Mouse (Mus musculus) CD4-positive, CD25-positive, alpha-beta regulatory T cell, adult 2 months (primary cell): Measurements from ENCODE around the gene Cand1.

Source experiments
- DNase-seq: peaks from one replicate; pipeline ENCODE4 v3.0.0-alpha.2; 2012; ENCODE audit warnings: low read depth, low spot score

Cand1 gene

DNA sequence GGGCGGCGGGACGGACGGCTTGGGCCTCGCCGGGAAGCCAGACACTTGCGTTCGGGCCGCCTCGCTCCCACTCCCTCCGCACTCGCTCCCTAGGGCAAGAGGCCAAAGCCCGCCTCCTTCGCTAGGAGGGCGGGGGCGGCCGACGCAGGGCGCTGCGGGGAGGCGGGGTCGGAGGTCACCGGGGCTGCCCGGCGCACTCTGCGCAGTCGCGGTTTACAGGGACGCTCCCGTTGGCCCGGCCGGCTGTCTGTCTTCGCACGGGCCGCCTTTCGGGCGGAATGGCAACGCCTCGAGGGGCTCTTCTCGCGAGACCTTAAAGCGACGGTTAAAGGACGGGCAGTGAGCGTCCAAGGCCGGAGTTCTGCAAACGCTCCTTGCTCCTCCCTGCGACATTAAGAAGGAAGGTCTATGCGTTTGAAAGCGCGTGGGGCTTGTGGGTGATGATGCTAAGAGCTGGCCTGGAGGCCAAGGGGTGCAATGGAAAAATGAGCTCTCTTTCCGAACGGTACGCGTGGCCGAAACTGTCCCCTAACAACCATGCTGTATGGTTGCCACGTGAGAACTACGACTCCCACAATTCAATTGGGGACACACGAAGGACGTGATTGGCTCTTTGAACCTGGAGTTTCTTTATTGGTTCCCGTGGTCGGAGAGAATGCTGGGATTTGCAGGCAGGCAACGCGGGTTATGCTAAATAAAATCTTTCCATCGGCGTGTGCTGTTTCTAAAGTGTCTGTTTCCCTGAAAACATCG lies at the start of gene Cand1:
Gene Cand1, minus strand, starts transcription at position 87 of the 753 bp plus-strand sequence.
- DNase-seq, result peak; percentile 99

- DNase-seq, result no peak
Measured at GRCm38 (mm10) chr10:119278871-119279270, 39.0 kb upstream of the Cand1 start.

DNA sequence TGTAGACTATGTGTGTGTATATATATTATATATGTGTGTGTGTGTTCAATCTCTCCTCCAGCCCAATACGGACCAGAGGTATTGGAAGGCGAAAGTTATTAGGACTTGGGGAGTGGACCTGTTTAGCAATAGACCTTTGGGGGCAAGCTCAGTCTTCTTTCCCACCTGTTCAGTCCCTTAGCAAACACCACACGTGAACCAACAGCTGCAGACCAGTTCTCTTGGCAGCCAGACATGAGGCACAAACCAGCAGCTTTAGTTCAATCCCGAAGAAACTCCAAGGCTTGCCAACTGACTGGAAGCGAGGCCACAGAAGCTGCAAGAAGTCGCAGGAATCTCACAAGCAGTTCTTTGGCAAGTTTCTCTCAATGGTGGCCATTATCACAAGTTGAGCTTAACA lies 34.5 kb upstream of the Cand1 start:
- DNase-seq, result no peak

GRCm38 (mm10) chr10:119272536-119272935 lies 32.7 kb upstream of the Cand1 start:
- DNase-seq, result no peak

DNA sequence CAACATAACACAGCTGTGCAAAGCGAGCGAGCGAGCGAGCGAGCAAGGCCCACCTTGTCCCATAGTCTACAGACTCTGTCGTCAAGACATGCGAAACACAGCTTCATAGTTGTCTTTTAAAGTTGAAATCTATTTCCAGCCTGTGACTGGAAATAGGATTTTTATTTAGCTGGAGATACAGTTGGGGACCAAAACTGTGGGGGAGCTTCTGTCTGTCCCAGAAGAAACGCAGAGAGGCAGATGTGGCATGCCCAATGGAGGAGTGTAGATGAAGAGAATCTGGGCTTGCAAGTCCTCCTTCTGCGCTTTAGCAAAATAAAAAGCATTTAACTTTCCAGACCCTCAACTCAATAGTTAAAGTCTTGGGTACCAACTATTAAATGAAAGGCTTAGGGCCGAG lies 32.1 kb upstream of the Cand1 start:
- no peak for DNase-seq

DNA sequence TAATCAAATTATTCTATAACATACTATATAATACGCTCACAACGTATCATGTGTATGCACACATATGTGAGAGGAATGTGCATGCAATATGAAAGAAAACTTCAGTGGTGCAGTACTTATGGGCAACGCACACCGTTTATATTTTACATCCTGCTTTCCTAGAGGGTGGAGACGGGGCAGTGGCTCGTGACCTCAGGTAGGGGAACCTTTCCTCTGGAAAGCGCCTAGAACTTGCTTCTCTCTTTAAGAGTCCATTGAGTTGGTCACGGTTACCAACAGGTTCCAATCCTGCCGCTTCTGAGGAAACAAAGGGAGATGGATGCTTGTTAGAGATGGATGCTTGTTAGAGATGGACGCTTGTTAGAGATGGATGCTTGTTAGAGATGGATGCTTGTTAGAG lies 31.2 kb upstream of the Cand1 start:
- DNase-seq, result no peak

DNA sequence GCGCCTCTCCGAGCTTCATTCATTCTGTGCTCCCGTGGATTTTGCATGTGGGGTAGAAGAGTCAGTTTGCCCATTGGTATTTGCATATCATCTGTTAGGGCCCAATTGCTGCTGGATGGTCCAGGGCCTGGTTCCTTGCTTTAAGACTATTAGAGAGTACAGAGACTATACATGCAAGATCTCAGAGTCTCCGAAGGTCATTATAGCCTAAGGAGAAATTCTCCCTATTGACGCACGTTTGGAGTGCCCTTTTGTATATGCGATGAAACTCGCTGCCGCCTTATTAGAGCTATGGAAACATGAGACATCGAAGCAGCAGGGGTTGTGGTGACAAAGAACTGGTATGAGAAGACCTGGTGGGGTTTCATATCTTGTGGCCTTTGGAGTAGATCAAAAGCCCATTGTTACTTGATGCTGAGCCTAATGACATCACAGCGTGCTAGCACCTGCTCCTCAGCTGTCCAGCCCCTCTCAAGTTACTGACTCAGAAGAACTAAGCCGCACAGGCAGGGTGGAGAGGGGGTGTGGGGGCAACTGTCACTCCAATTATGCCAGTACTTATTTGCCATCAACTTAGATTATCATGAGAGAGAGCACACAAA lies 30.6 kb upstream of the Cand1 start:
- DNase-seq, result no peak

GRCm38 (mm10) chr10:119264761-119265160 lies 24.9 kb upstream of the Cand1 start:
- DNase-seq, result no peak

GRCm38 (mm10) chr10:119262821-119263220 lies 23.0 kb upstream of the Cand1 start:
- no peak for DNase-seq

DNA sequence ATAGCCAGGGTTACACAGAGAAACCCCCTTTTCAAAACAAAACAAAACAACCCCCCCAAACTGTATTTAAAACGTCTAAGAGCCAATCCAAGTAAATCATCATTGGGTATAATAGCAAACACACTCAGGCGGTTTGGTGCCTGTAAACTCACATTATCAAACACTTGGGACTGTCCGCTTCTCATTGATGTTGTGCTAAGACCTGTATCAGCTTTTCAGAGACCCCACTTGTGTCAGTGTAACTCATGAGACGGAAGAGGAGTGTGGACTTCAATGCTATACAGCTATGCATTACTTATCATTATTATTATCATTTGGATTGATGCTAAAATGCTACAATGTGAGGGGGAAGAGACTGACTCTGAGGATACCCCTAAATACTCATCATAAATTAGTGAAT lies 18.0 kb upstream of the Cand1 start:
- DNase-seq, result no peak

DNA sequence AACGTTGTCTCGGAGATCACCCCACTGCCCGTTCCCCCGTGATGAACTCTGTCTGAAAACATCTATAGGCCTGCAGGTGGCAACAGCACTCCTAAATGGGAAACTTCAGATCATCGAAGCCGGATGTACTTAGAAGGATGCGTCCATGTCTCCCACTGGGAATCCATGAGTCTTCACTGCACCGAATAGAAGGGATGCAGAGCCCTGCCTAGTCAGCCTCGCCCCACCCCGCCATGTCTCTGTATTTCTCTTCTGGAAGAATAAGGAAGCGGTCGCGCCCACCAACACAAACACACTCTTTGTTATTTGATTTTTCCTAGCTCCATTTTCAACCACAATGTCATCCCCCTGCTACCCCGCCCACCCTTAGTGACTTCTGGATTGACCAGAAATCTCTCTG lies 4.3 kb upstream of the Cand1 start:
- DNase-seq, result no peak

DNA sequence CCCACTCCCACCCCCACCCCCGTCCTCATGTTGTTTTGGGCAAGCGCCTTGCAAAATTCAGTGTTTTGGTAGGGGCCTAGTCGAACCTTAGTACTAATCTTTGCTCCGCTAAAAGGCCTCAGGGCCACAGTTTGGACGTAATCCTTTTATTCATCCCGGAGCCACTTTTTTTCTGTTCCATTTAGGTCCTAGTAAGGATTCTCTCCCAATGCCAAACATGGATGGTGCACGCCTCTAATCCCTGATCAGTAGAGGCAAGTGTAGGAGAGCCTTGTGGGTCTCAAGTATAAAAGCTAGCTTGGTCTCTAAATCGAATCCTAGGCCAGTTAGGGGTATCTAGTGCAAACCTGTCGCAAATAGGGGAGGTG lies 851 bp upstream of the Cand1 start:
- no peak for DNase-seq

GRCm38 (mm10) chr10:119239633-119239968 lies 254 bp downstream of the Cand1 start:
- no peak for DNase-seq

- peak; percentile 44 for DNase-seq
Measured at GRCm38 (mm10) chr10:119238985-119239631, 747 bp downstream of the Cand1 start.

DNA sequence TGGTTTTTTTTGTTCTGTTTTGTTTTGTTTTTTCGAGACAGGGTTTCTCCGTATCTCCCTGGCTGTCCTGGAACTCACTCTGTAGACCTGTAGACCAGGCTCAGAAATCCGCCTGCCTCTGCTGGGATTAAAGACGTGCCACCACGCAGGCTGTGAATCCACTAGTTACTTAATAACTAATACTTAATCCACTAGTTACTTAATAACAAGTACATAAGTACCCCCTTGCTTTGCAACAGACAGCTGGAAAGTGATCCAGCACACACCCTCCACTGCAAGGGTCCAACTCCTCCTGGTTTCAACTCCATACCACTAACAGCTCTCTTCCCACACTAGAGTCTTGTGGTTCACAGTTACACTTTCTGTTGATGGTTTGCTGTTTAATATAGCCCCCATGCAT lies 8.3 kb downstream of the Cand1 start:
- DNase-seq, result no peak

DNA sequence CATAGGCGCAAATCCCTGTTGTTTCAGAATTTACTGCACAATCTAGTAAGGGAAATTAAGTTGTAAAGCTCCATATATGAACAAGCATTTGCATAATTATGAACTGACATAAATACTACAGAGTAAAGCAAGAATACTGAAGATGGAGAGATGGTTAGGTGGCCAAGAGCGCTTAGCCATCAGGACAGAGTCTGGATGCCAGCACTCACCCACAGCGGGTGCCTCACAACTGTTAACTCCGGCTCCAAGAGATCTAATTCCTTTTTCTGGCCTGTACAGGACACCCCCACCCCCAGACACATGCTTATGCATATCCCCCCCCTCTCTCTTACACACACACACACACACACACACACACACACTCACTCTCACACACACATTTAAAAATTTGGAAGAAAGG lies 9.2 kb downstream of the Cand1 start:
- DNase-seq, result no peak

DNA sequence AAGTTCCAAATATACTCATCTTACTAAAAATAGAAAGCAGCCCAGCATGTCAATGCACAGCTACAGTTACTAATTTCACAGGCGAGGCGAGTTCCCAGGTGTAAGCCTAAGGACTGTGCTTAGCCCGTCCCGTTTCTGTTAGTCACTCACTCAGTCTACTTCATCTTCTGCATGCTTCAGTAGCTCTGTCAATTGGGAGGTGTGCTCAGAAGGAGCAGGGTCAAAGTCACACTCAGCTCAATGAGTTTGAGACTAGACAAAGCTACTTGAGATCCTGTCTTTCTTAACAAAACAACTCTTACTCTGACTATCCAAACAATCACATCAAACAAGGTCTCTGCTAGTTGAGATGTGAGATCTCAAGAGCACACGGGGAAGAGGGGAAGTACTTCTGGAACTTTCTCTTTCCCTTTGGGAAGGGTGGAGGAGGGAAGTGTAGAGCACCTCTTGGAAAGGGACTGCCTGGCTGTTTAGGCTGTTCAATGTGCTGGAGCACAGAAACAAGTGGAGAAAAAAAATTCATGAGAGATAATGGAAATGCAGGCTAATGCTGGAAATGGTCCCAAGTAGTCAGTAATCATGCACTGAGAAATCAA lies 9.7 kb downstream of the Cand1 start:
- DNase-seq, result no peak

- DNase-seq, result no peak
Measured at GRCm38 (mm10) chr10:119223686-119224085, 16.2 kb downstream of the Cand1 start.

DNA sequence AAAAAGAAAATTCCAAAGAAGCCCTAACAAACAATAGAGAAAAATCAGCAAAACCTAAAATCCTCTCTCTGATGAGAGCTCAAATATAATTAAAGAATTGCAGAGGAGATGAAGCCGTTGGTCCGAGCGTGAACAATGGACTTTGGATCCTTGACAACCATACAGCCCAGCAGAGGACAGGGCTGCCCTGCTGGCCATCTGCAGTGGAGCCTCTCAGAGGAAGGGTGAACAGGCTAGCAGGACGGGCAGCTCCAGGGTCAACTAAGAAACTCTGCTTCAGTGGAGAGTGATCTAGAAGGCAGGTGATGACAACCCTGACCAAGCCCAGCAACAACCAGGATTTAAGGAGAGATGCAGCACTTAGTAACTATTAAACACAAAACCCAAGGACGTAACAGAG lies 18.2 kb downstream of the Cand1 start:
- no peak for DNase-seq

- peak; percentile 18 for DNase-seq
Measured at GRCm38 (mm10) chr10:119219415-119219814, 20.4 kb downstream of the Cand1 start.

DNA sequence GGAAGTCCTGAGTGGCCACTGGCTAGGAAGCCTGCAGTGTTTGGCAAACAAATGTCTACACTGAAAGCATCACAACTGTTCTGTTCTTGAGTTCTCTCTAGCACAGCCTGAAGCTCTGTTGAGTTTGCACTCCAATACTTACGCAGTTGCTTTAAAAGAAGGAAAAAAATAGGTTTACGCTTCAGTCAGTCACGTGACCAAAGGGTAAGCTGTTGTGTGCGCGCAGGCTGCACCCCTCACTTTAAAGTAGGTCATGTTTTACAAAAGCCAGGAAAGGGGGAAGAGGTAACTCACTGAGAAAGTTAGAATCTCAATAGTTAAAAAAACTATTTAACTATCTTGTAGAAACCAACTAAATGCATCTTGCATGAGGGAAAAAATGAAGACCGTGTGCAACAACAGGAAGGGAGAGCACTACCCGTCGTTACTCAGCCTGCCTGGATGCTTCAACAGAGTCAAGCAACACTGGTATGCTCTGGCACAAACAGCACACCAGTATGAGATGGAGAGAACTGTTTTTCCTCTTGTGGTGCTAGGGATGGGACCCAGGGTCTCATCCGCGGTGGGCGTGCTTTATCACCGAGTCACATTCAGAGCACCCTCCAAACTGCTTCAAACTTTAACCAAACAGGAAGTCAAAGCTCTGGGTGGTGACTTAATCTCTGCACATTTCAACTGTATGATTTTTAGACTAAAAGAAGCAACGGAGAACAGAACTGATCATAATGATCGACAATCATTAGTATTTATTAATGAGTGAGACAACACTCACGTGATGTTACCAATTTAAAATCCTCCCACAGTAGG lies 21.4 kb downstream of the Cand1 start:
- peak; percentile 57 for DNase-seq

- DNase-seq, result no peak
Measured at GRCm38 (mm10) chr10:119212443-119212842, 27.4 kb downstream of the Cand1 start.
